8 mouse cellular contexts compared by ENCODE assay signal in the genomic region with DNA sequence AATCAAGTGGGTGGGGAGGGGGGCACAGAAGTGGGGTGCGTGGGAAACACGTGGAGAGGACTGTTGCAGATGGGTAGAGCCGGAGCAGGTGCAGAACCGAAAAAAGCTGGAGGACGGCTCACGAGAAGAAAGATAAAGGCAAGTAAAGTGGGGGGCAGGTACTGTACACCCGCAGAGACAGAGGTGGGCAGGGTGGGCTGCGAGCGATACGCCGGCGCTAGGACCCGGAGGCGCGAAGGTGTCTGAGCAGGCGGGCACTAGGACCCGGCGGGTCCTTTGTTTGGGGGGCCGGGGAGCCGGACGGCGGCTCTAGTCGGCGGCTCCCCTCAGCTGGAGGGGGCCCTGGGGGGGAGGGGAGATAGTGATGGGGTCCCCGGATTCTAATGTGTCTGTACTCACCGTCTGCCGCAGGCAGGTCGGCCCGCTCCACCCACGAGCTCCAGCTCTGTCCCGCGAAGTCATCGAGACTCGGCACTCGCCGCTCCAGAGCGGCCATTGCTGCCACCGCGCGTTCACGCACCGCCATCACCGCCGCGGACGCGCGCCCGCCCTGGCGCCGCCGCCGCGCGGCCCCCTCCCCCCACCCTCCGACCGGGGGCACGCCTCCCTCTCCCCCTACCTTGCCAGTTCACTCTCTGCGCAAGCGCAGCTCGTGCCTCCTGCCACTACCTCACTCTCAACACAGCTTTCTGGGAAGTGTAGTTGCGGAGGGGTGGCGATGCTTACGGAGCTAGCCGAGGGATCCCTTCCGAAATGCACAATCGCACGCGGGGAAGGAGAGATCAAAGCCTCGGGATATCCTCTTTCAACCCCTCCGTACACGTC. TPM values are rescaled to one million over a fixed set of nuclear protein-coding genes. Genes with fewer than 3 reads are reported as not detected.
A peak's percentile ranks its signal among the peaks of the same experiment; 100 is the strongest.
DNase-seq lines count a peak whose midpoint lies in the region; ATAC-seq lines count a peak whose summit lies in the region.

No protein-coding gene starts in this region.

- no peaks in the 10 kb centered on the region for H3K27me3 ChIP-seq in hindbrain, embryonic 14.5 days (ENCODE audit: control insufficient read depth, insufficient read depth, low read length)

- WGBS in hindbrain, embryonic 14.5 days, result under 1% methylated on average over 62 of the region's 72 CpGs

- H3K27ac ChIP-seq in hindbrain, embryonic 14.5 days, result peak overlapping the region; percentile 99

- peak; percentile 94 for ATAC-seq in hindbrain, embryonic 14.5 days (ENCODE audit: low FRiP score)

- peak; percentile 99 for DNase-seq in R1 (ENCODE audit: low read depth, low spot score)
- DNase-seq in cerebellum, postnatal 25 days, result peak; percentile 96
- peak; percentile 83 to 89 for DNase-seq in frontal cortex, postnatal 25 days (ENCODE audit: low spot score in 2 of 2)
- peak; percentile 98 for DNase-seq in hindbrain, embryonic 14.5 days (ENCODE audit: low spot score)
- peak; percentile 94 for DNase-seq in layer of hippocampus, postnatal 36 days
- peak; percentile 96 for DNase-seq in lung, postnatal 36 days
- DNase-seq in retina, postnatal 1 day, result peak; percentile 99
- peak; percentile 84 to 91 for DNase-seq in urinary bladder, adult 18-20 months (ENCODE audit: low spot score in 2 of 2)

- peaks cover 24% of the 10 kb centered on the region for H3K4me1 ChIP-seq in hindbrain, embryonic 14.5 days (replicated peaks; ENCODE audit: control insufficient read depth, insufficient read depth, low read length)

- H3K9me3 ChIP-seq in hindbrain, embryonic 14.5 days (ENCODE audit: control insufficient read depth, low read length), result no peaks in the 10 kb centered on the region

- H3K9ac ChIP-seq in hindbrain, embryonic 14.5 days, result peak overlapping the region; percentile 87

- peak overlapping the region; percentile 90 for H3K4me2 ChIP-seq in hindbrain, embryonic 14.5 days (replicated peaks)

- H3K4me3 ChIP-seq in hindbrain, embryonic 14.5 days (replicated peaks; ENCODE audit: low read length), result peak overlapping the region; percentile 65

- peaks cover 34% of the 10 kb centered on the region for H3K36me3 ChIP-seq in hindbrain, embryonic 14.5 days (replicated peaks; ENCODE audit: control insufficient read depth, insufficient read depth)

RNA-seq across cellular contexts. Expression of a gene that starts 0.6 kb away (rescaled TPM):
- 20.0 and 21.1 TPM in 2 replicates for polyA plus RNA-seq in hindbrain, embryonic 14.5 days (2014; fragmentation: Nextera tagmentation; extraction: Ambion mirVana)
- total RNA-seq in layer of hippocampus, postnatal 36 days (2021), result 10 to 100 TPM; 25.7 to 28.9 TPM

RNA-seq across cellular contexts. Expression of a gene that starts 9.1 kb away (rescaled TPM):
- polyA plus RNA-seq in hindbrain, embryonic 14.5 days (2014; fragmentation: Nextera tagmentation; extraction: Ambion mirVana), result 2.4 and 2.7 TPM in 2 replicates
- total RNA-seq in layer of hippocampus, postnatal 36 days (2021), result 10 to 100 TPM; 16.4 to 16.5 TPM

RNA-seq across cellular contexts. Expression of a gene that starts 16.3 kb away (rescaled TPM):
- polyA plus RNA-seq in hindbrain, embryonic 14.5 days (2014; fragmentation: Nextera tagmentation; extraction: Ambion mirVana), result 0.17 and 0.50 TPM in 2 replicates
- 1 to 10 TPM; 2.0 to 2.3 TPM for total RNA-seq in layer of hippocampus, postnatal 36 days (2021)

RNA-seq across cellular contexts. Expression of a gene that starts 24.0 kb away (rescaled TPM):
- polyA plus RNA-seq in hindbrain, embryonic 14.5 days (2014; fragmentation: Nextera tagmentation; extraction: Ambion mirVana), result 11.1 and 11.3 TPM in 2 replicates
- 10 to 100 TPM; 65.0 to 69.0 TPM for total RNA-seq in layer of hippocampus, postnatal 36 days (2021)

RNA-seq across cellular contexts. Expression of a gene that starts 46.6 kb away (rescaled TPM):
- polyA plus RNA-seq in hindbrain, embryonic 14.5 days (2014; fragmentation: Nextera tagmentation; extraction: Ambion mirVana), result 251 and 253 TPM in 2 replicates
- 10 to 100 TPM; 70.9 to 81.1 TPM for total RNA-seq in layer of hippocampus, postnatal 36 days (2021)

Comparison
In these comparisons a context has a peak if more than half of its experiments do, and no peak if none do; other contexts are left out.
1. Peak in every context shown above with its lines: DNase-seq, ATAC-seq, H3K4me3 ChIP-seq and H3K27ac ChIP-seq.